Mouse (Mus musculus): ENCODE results near the gene Myof.

Myof gene

GRCm38 (mm10) chr19:38042261-38042722 is 1.1 kb downstream of the Myof start:
- peak in 1 of 2 experiments; percentile 37 for DNase-seq (ENCODE audit: low spot score in 2 of 2)

GRCm38 (mm10) chr19:38038267-38038666 is 5.1 kb downstream of the Myof start:
- peak in 1 of 2 experiments; percentile 52 for DNase-seq (ENCODE audit: low spot score in 2 of 2)

GRCm38 (mm10) chr19:38035766-38036165 is 7.6 kb downstream of the Myof start:
- no peak for DNase-seq (ENCODE audit: low spot score in 2 of 2)

GRCm38 (mm10) chr19:38034696-38035095 is 8.7 kb downstream of the Myof start:
- no peak for DNase-seq (ENCODE audit: low spot score in 2 of 2)

- no peak for DNase-seq (ENCODE audit: low spot score in 2 of 2)
Measured at GRCm38 (mm10) chr19:38033735-38034057, 9.7 kb downstream of the Myof start.

GRCm38 (mm10) chr19:38032993-38033734 is 10.2 kb downstream of the Myof start:
- DNase-seq (ENCODE audit: low spot score in 2 of 2): no peak

GRCm38 (mm10) chr19:38031144-38031543 is 12.2 kb downstream of the Myof start:
- no peak for DNase-seq (ENCODE audit: low spot score in 2 of 2)

- DNase-seq (ENCODE audit: low spot score in 2 of 2): peak in 1 of 2 experiments; percentile 77
Measured at GRCm38 (mm10) chr19:38030673-38031137, 12.7 kb downstream of the Myof start.

GRCm38 (mm10) chr19:38029871-38030270 is 13.5 kb downstream of the Myof start:
- DNase-seq (ENCODE audit: low spot score in 2 of 2): no peak

GRCm38 (mm10) chr19:38029292-38029691 is 14.1 kb downstream of the Myof start:
- DNase-seq (ENCODE audit: low spot score in 2 of 2): no peak

- peak in 1 of 2 experiments; percentile 49 for DNase-seq (ENCODE audit: low spot score in 2 of 2)
Measured at GRCm38 (mm10) chr19:38027881-38028521, 15.4 kb downstream of the Myof start.

- DNase-seq (ENCODE audit: low spot score in 2 of 2): no peak
Measured at GRCm38 (mm10) chr19:38027389-38027788, 16.0 kb downstream of the Myof start.

- DNase-seq (ENCODE audit: low spot score in 2 of 2): peak in 1 of 2 experiments; percentile 29
Measured at GRCm38 (mm10) chr19:38026211-38026624, 17.2 kb downstream of the Myof start.

GRCm38 (mm10) chr19:38025254-38026041 is 17.9 kb downstream of the Myof start:
- DNase-seq (ENCODE audit: low spot score in 2 of 2): peak in 1 of 2 experiments; percentile 49

- no peak for DNase-seq (ENCODE audit: low spot score in 2 of 2)
Measured at GRCm38 (mm10) chr19:38023603-38024002, 19.8 kb downstream of the Myof start.

GRCm38 (mm10) chr19:38022710-38023109 is 20.7 kb downstream of the Myof start:
- no peak for DNase-seq (ENCODE audit: low spot score in 2 of 2)

- DNase-seq (ENCODE audit: low spot score in 2 of 2): no peak
Measured at GRCm38 (mm10) chr19:38015873-38016254, 27.5 kb downstream of the Myof start.

- DNase-seq (ENCODE audit: low spot score in 2 of 2): peak; percentile 74 to 87
Measured at GRCm38 (mm10) chr19:38015180-38015872, 28.1 kb downstream of the Myof start.

GRCm38 (mm10) chr19:38014443-38014842 is 28.9 kb downstream of the Myof start:
- no peak for DNase-seq (ENCODE audit: low spot score in 2 of 2)

GRCm38 (mm10) chr19:38011379-38011778 is 32.0 kb downstream of the Myof start:
- no peak for DNase-seq (ENCODE audit: low spot score in 2 of 2)

GRCm38 (mm10) chr19:38004809-38005380 is 38.5 kb downstream of the Myof start:
- DNase-seq (ENCODE audit: low spot score in 2 of 2): no peak
